Mouse (Mus musculus) stomach, postnatal 0 days (tissue): Measurements from ENCODE around the gene Tex19.2. TPM values are rescaled to one million over a fixed set of nuclear protein-coding genes. Genes with fewer than 3 reads are reported as not detected.

ENCODE experiments used
- ATAC-seq: fragments of 200-750 bp; cut with Nextera tagmentation; 2 replicates; pipeline ENCODE4 v1.8.0; 2017; ENCODE audit not compliant: low FRiP score, low TSS enrichment
- DNase-seq: peaks from one replicate; pipeline ENCODE4 v3.0.0-alpha.2; 2016; ENCODE audit warnings: low spot score
- H3K27ac ChIP-seq: fragments of 300-500 bp; sonication (generic); replicated peaks from 2 replicates; pipeline ENCODE4 v1.5.1; 2014; ENCODE audit warnings: mild to moderate bottlenecking, control low read depth
- H3K27me3 ChIP-seq: fragments of 300-500 bp; sonication (generic); 2 replicates; pipeline ENCODE4 v1.6.1; 2014; ENCODE audit warnings: low read length; ENCODE audit not compliant: control insufficient read depth, insufficient read depth
- H3K36me3 ChIP-seq: fragments of 300-500 bp; sonication (generic); 2 replicates; pipeline ENCODE4 v1.6.1; 2014; ENCODE audit warnings: low read length, mixed read lengths; ENCODE audit not compliant: control insufficient read depth, insufficient read depth
- H3K4me1 ChIP-seq: fragments of 300-500 bp; sonication (generic); replicated peaks from 2 replicates; pipeline ENCODE4 v1.6.1; 2014; ENCODE audit warnings: antibody characterized with exemption; ENCODE audit not compliant: control insufficient read depth, insufficient read depth
- H3K4me2 ChIP-seq: fragments of 300-500 bp; sonication (generic); replicated peaks from 2 replicates; pipeline ENCODE4 v1.6.1; 2014; ENCODE audit warnings: low read depth, mild to moderate bottlenecking, control low read depth, moderate library complexity
- H3K4me3 ChIP-seq: fragments of 300-500 bp; sonication (generic); 2 replicates; pipeline ENCODE4 v1.5.1; 2014; ENCODE audit warnings: low read depth, low read length, control low read depth
- H3K9ac ChIP-seq: fragments of 300-500 bp; sonication (generic); 2 replicates; pipeline ENCODE4 v1.6.1; 2014; ENCODE audit warnings: mild to moderate bottlenecking, low read length, control low read depth, mixed read lengths
- H3K9me3 ChIP-seq: fragments of 300-500 bp; sonication (generic); 2 replicates; pipeline ENCODE4 v1.6.1; 2016; ENCODE audit warnings: low read length; ENCODE audit not compliant: control insufficient read depth
- CTCF ChIP-seq: IDR thresholded peaks from 2 replicates; pipeline ENCODE4 v1.5.1; 2016; ENCODE audit warnings: antibody characterized with exemption, low read depth, mild to moderate bottlenecking, moderate library complexity
- EP300 ChIP-seq: optimal IDR thresholded peaks from 2 replicates; pipeline ENCODE3; 2016; ENCODE audit warnings: antibody characterized with exemption
- WGBS: fragments of 180-500 bp; shearing (Covaris S2); extraction: QIAGEN DNeasy Blood & Tissue Kit; methylation state at CpG from one replicate; pipeline ENCODE4 v1.1.7; 2014; 5-methylcytosine and 5-hydroxymethylcytosine counted together
- polyA plus RNA-seq: library from polyadenylated mRNA; unstranded; fragments of >200 nt; fragmentation: Nextera tagmentation; extraction: Ambion mirVana; gene quantifications from 2 replicates; pipeline ENCODE4 v1.2.1, GENCODE M21; 2015

Gene Tex19.2
- polyA plus RNA-seq, 1 experiment from 2014 or later = 0.25 TPM

DNA sequence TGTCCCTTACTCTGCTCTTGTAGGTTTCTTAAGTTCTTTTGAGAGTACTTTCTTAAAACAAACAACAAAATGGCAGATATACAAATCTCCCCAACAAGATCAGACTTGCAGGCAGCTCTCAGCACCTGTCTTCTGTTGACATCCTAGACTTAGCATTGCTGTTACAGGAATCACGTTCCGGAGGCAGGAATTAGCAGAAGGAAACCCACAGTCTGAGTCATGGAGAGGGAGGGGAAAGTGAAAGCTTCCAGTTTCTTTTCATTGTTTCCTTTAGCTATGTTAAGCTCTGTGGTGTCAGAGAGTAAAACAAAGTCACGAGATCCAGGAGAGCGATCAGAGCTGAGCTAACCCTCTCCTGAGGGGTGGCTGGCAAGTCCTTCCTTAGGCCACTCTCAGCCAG lies 27.5 kb downstream of the Tex19.2 start:
- TF ChIP-seq EP300 (peak; percentile 58), CTCF (no peak)
- no peak overlapping the region for H3K9ac ChIP-seq
- WGBS = 32% methylated on average over 4 of the region's 4 CpGs
- peak overlapping the region; percentile 25; the same call in 1 of the 2 replicates for H3K27ac ChIP-seq
- H3K4me2 ChIP-seq = no peak overlapping the region
- no peaks in the 10 kb centered on the region for H3K4me1 ChIP-seq
- DNase-seq = peak; percentile 35
- H3K36me3 ChIP-seq = no peaks in the 10 kb centered on the region
- peak; percentile 59 for ATAC-seq
- H3K9me3 ChIP-seq = no peaks in the 10 kb centered on the region
- no peak overlapping the region for H3K4me3 ChIP-seq
- no peaks in the 10 kb centered on the region for H3K27me3 ChIP-seq

DNA sequence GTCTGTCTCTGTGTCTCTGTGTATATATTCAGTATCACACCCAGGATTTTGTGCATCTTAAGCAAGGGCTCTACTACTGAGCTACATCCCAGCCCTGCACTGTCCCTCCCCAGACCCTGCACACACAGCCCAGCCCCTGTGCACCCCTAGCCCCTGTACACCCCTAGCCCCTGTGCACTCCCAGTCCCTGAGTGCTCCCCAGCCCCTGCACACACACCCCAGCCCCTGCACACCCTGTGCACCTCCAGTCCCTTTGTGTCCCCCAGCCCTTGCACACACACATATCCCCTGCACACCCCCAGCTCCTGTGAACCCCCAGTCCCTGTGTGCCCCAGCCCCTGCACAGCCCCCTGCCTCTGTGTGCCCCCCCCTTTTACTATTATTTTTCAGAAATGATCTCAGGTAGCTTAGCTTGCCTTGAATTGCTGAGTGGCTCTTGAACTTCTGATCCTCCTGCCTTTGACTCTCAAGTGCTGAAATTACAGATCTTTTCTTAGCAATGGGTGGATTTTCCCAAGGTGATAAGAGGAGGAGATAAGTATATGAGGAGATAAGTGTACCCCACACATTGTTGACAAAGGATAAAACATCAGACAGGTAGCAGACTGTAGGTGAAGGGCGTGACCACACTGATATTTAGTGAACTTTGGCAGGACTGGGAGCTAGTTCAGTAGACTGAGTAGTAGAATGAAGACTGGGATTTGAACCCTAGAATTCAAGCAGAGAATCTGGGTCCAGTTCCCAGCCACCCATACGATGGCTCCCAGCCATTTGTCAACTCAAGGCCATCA lies 28.5 kb downstream of the Tex19.2 start:
- no peak overlapping the region; the same call in 1 of the 2 replicates for H3K27ac ChIP-seq
- TF ChIP-seq CTCF (no peak), EP300 (no peak)
- no peaks in the 10 kb centered on the region for H3K27me3 ChIP-seq
- H3K9me3 ChIP-seq = no peaks in the 10 kb centered on the region
- H3K9ac ChIP-seq = no peak overlapping the region
- no peaks in the 10 kb centered on the region for H3K36me3 ChIP-seq
- DNase-seq = no peak
- no peak overlapping the region for H3K4me3 ChIP-seq
- no peak for ATAC-seq
- 63% methylated on average over 2 of the region's 2 CpGs for WGBS
- no peaks in the 10 kb centered on the region for H3K4me1 ChIP-seq
- no peak overlapping the region for H3K4me2 ChIP-seq

DNA sequence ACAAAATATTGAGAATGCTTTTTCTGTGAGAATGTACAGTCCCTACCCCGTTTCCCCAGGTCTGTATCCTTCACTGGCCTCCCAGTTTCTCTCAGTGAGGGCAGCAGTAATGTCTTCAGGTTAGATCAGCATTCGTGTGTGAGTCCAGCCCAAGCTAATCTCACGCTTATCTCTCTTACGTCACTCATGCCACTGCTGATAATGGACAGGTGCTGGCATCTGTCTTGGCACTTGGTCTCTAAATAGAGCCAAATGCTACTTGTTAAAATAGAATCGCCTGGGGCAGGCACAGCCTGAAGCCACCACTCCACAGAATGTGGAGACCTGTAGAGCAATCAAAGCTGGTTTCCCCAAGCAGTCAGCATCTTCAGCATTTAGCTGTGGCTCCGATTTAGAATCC lies 29.5 kb downstream of the Tex19.2 start:
- no peak overlapping the region for H3K4me2 ChIP-seq
- H3K27me3 ChIP-seq = no peaks in the 10 kb centered on the region
- TF ChIP-seq CTCF = no peak
- TF ChIP-seq EP300 = no peak
- no peaks in the 10 kb centered on the region for H3K9me3 ChIP-seq
- no peak overlapping the region for H3K4me3 ChIP-seq
- WGBS = 63% methylated on average over 6 of the region's 6 CpGs
- no peak for DNase-seq
- no peak; the same call in 1 of the 2 replicates for ATAC-seq
- H3K9ac ChIP-seq = no peak overlapping the region
- H3K27ac ChIP-seq = no peak overlapping the region
- H3K36me3 ChIP-seq = no peaks in the 10 kb centered on the region
- no peaks in the 10 kb centered on the region for H3K4me1 ChIP-seq

DNA sequence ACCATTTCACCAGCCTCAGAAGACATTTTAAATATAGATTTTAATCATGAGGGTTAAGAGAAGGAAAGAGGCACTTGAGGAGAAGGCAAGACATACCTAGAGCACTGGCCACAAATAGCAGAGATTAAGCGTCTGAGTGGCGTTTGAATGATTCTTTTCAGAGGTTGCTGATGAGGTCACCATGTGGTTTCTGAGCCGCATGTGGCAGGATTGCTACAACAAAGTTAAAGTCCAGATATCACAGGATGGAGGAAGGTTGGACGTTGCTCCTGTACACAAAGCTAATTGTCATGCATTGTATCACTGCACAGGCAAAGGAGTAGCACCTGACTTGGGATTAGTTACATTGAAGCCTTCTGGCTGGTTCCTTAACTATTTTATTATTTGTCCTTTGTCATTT lies 32.2 kb downstream of the Tex19.2 start:
- Histone ChIP-seq H3K27me3 (no peaks in the 10 kb centered on the region), H3K36me3 (no peaks in the 10 kb centered on the region), H3K4me1 (no peaks in the 10 kb centered on the region), H3K9me3 (no peaks in the 10 kb centered on the region), H3K27ac (0 out of 2 replicates have a peak overlapping the region, but pooled peaks have one; percentile 40), H3K9ac (no peak overlapping the region), H3K4me3 (no peak overlapping the region), H3K4me2 (no peak overlapping the region)
- ATAC-seq (peak; percentile 48), DNase-seq (no peak)
- 53% methylated on average over 4 of the region's 4 CpGs for WGBS
- no peak for TF ChIP-seq CTCF
- no peak for TF ChIP-seq EP300

DNA sequence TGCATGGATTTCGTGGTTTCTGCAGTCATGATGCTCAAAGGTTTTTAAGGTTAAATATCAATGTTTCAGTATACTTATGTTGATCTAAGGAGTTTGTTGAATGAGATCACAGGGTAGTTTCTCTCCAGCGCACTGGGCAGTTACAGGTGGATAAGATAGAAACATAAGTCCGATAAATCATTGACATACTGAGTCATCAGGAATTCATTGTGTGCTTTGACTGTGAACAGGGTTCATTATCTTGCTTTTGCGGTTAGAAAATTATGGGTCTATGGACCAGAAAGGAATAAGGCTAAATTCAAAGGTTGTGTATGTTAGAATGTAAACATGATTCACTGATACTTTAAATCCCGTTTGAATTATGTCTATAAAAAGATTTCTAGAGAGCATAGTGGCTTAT lies 33.3 kb downstream of the Tex19.2 start:
- no peak for TF ChIP-seq CTCF
- TF ChIP-seq EP300 = no peak
- Histone ChIP-seq H3K27ac (no peak overlapping the region), H3K4me1 (no peaks in the 10 kb centered on the region), H3K4me2 (no peak overlapping the region), H3K9me3 (no peaks in the 10 kb centered on the region), H3K9ac (no peak overlapping the region), H3K27me3 (no peaks in the 10 kb centered on the region), H3K36me3 (no peaks in the 10 kb centered on the region), H3K4me3 (no peak overlapping the region)
- DNase-seq (no peak), ATAC-seq (peak; percentile 87)
- WGBS = 32% methylated on average over 5 of the region's 5 CpGs

DNA sequence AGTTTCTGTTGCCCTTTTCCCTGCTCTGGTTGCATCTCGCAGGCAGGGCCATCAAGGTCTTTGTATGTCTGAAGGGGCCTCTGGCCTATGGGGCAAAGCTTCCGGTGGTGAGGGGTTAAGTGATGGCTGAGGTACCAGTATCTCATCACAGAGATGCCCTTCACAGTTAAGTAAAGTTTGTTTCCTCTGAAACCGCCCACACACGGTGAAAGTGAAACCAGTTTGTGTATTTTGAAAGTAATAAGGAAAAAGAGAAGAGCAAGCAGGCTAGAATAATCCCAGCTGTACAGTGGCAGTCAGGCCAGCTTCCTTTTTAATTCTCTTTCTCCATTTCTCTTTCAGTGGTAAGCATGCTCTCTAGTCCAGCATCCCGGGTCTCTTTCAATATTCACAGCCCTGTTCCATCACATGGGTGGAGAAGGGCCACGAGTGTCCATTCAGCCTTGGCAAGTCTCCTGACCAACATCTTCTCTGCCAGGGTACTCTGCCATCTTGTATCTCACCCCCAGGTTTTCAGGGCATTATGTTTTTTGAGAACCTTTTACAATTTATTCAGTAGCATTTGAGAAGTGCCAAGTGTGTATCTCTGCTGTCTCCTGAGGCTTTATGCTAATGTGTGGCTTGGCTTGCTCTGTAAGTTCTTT lies 35.5 kb downstream of the Tex19.2 start:
- no peak for DNase-seq
- H3K27ac ChIP-seq = 0 out of 2 replicates have a peak overlapping the region, but pooled peaks have one; percentile 14

More for the DNA sequence above, 35.5 kb downstream of the Tex19.2 start:
- Histone ChIP-seq H3K4me2 (no peak overlapping the region; the same call in 1 of the 2 replicates), H3K4me3 (no peak overlapping the region), H3K4me1 (no peaks in the 10 kb centered on the region), H3K27me3 (no peaks in the 10 kb centered on the region), H3K9me3 (no peaks in the 10 kb centered on the region), H3K36me3 (no peaks in the 10 kb centered on the region), H3K9ac (no peak overlapping the region)
- no peak for TF ChIP-seq CTCF
- no peak for TF ChIP-seq EP300
- no peak for ATAC-seq
- WGBS = 38% methylated on average over 6 of the region's 6 CpGs
